Mouse (Mus musculus): ENCODE data around the gene Dab1. TPM values are rescaled to one million over a fixed set of nuclear protein-coding genes. Genes with fewer than 3 reads are reported as not detected.

Dab1 gene
- polyA plus RNA-seq, 1 experiment from 2014 or later, result 24.1 TPM

GRCm38 (mm10) chr4:104153637-104154036, 534.5 kb downstream of the Dab1 start:
- Histone ChIP-seq H3K9ac (ENCODE audit: low read length) (no peak overlapping the region), H3K27ac (ENCODE audit: low read depth) (no peak overlapping the region), H3K9me3 (ENCODE audit: control insufficient read depth, low read length) (no peaks in the 10 kb centered on the region), H3K36me3 (ENCODE audit: control insufficient read depth, insufficient read depth, low read length) (no peaks in the 10 kb centered on the region), H3K27me3 (replicated peaks; ENCODE audit: control insufficient read depth, insufficient read depth, low read length) (no peaks in the 10 kb centered on the region), H3K4me1 (replicated peaks; ENCODE audit: control insufficient read depth, insufficient read depth, low read length) (no peaks in the 10 kb centered on the region), H3K4me2 (ENCODE audit: low read length) (no peak overlapping the region), H3K4me3 (ENCODE audit: low read depth, low read length) (no peak overlapping the region)
- DNase-seq (ENCODE audit: low spot score) (no peak), ATAC-seq (replicated peaks; ENCODE audit: low FRiP score, low TSS enrichment, low read depth) (no peak)

- Histone ChIP-seq H3K27me3 (replicated peaks; ENCODE audit: control insufficient read depth, insufficient read depth, low read length) (no peaks in the 10 kb centered on the region), H3K9ac (ENCODE audit: low read length) (no peak overlapping the region), H3K36me3 (ENCODE audit: control insufficient read depth, insufficient read depth, low read length) (no peaks in the 10 kb centered on the region), H3K4me1 (replicated peaks; ENCODE audit: control insufficient read depth, insufficient read depth, low read length) (no peaks in the 10 kb centered on the region), H3K4me2 (ENCODE audit: low read length) (no peak overlapping the region), H3K27ac (ENCODE audit: low read depth) (no peak overlapping the region), H3K9me3 (ENCODE audit: control insufficient read depth, low read length) (no peaks in the 10 kb centered on the region), H3K4me3 (ENCODE audit: low read depth, low read length) (no peak overlapping the region)
- no peak for ATAC-seq (replicated peaks; ENCODE audit: low FRiP score, low TSS enrichment, low read depth)
- 88% methylated on average over 3 of the region's 3 CpGs for WGBS
- no peak for DNase-seq (ENCODE audit: low spot score)
Observed at GRCm38 (mm10) chr4:104178067-104178466, 558.9 kb downstream of the Dab1 start.

GRCm38 (mm10) chr4:104186311-104186710, 567.2 kb downstream of the Dab1 start:
- Histone ChIP-seq H3K27ac (ENCODE audit: low read depth) (no peak overlapping the region), H3K36me3 (ENCODE audit: control insufficient read depth, insufficient read depth, low read length) (no peaks in the 10 kb centered on the region), H3K9ac (ENCODE audit: low read length) (no peak overlapping the region), H3K27me3 (replicated peaks; ENCODE audit: control insufficient read depth, insufficient read depth, low read length) (no peaks in the 10 kb centered on the region), H3K4me1 (replicated peaks; ENCODE audit: control insufficient read depth, insufficient read depth, low read length) (no peaks in the 10 kb centered on the region), H3K9me3 (ENCODE audit: control insufficient read depth, low read length) (no peaks in the 10 kb centered on the region), H3K4me3 (ENCODE audit: low read depth, low read length) (no peak overlapping the region), H3K4me2 (ENCODE audit: low read length) (no peak overlapping the region)
- WGBS, result 84% methylated on average over 4 of the region's 4 CpGs
- ATAC-seq (replicated peaks; ENCODE audit: low FRiP score, low TSS enrichment, low read depth) (no peak), DNase-seq (ENCODE audit: low spot score) (no peak)

GRCm38 (mm10) chr4:104198635-104199034, 579.5 kb downstream of the Dab1 start:
- WGBS, result 76% methylated on average over 8 of the region's 8 CpGs
- Histone ChIP-seq H3K36me3 (ENCODE audit: control insufficient read depth, insufficient read depth, low read length) (no peaks in the 10 kb centered on the region), H3K9me3 (ENCODE audit: control insufficient read depth, low read length) (0 out of 2 replicates have a peak, but pooled peaks cover 3% of the 10 kb centered on the region), H3K9ac (ENCODE audit: low read length) (no peak overlapping the region), H3K4me2 (ENCODE audit: low read length) (no peak overlapping the region), H3K4me3 (ENCODE audit: low read depth, low read length) (no peak overlapping the region), H3K4me1 (replicated peaks; ENCODE audit: control insufficient read depth, insufficient read depth, low read length) (no peaks in the 10 kb centered on the region), H3K27ac (ENCODE audit: low read depth) (no peak overlapping the region), H3K27me3 (replicated peaks; ENCODE audit: control insufficient read depth, insufficient read depth, low read length) (no peaks in the 10 kb centered on the region)
- ATAC-seq (replicated peaks; ENCODE audit: low FRiP score, low TSS enrichment, low read depth) (no peak), DNase-seq (ENCODE audit: low spot score) (no peak)

- 70% methylated on average over 5 of the region's 5 CpGs for WGBS
- Histone ChIP-seq H3K4me1 (replicated peaks; ENCODE audit: control insufficient read depth, insufficient read depth, low read length) (no peaks in the 10 kb centered on the region), H3K4me3 (ENCODE audit: low read depth, low read length) (no peak overlapping the region), H3K9ac (ENCODE audit: low read length) (no peak overlapping the region), H3K27me3 (replicated peaks; ENCODE audit: control insufficient read depth, insufficient read depth, low read length) (no peaks in the 10 kb centered on the region), H3K27ac (ENCODE audit: low read depth) (no peak overlapping the region), H3K4me2 (ENCODE audit: low read length) (no peak overlapping the region), H3K36me3 (ENCODE audit: control insufficient read depth, insufficient read depth, low read length) (no peaks in the 10 kb centered on the region), H3K9me3 (ENCODE audit: control insufficient read depth, low read length) (0 out of 2 replicates have a peak, but pooled peaks cover 3% of the 10 kb centered on the region)
- DNase-seq (ENCODE audit: low spot score) (no peak), ATAC-seq (replicated peaks; ENCODE audit: low FRiP score, low TSS enrichment, low read depth) (no peak)
Observed at GRCm38 (mm10) chr4:104201686-104202085, 582.5 kb downstream of the Dab1 start.

- no peaks in the 10 kb centered on the region for H3K27me3 ChIP-seq (replicated peaks; ENCODE audit: control insufficient read depth, insufficient read depth, low read length)
- H3K4me1 ChIP-seq (replicated peaks; ENCODE audit: control insufficient read depth, insufficient read depth, low read length), result no peaks in the 10 kb centered on the region
- DNase-seq (ENCODE audit: low spot score) (no peak), ATAC-seq (replicated peaks; ENCODE audit: low FRiP score, low TSS enrichment, low read depth) (no peak)
- H3K4me2 ChIP-seq (ENCODE audit: low read length), result no peak overlapping the region
- H3K4me3 ChIP-seq (ENCODE audit: low read depth, low read length), result no peak overlapping the region
- no peaks in the 10 kb centered on the region for H3K9me3 ChIP-seq (ENCODE audit: control insufficient read depth, low read length)
- no peaks in the 10 kb centered on the region for H3K36me3 ChIP-seq (ENCODE audit: control insufficient read depth, insufficient read depth, low read length)
- 51% methylated on average over 6 of the region's 6 CpGs for WGBS
- H3K9ac ChIP-seq (ENCODE audit: low read length), result no peak overlapping the region
- H3K27ac ChIP-seq (ENCODE audit: low read depth), result no peak overlapping the region
Observed at GRCm38 (mm10) chr4:104204047-104204446, 584.9 kb downstream of the Dab1 start.

- ATAC-seq (replicated peaks; ENCODE audit: low FRiP score, low TSS enrichment, low read depth), result no peak
- 80% methylated on average over 5 of the region's 5 CpGs for WGBS
Observed at GRCm38 (mm10) chr4:104206639-104207038, 587.5 kb downstream of the Dab1 start.

GRCm38 (mm10) chr4:104209081-104209480, 589.9 kb downstream of the Dab1 start:
- Histone ChIP-seq H3K9ac (ENCODE audit: low read length) (no peak overlapping the region), H3K27ac (ENCODE audit: low read depth) (no peak overlapping the region), H3K4me2 (ENCODE audit: low read length) (no peak overlapping the region), H3K36me3 (ENCODE audit: control insufficient read depth, insufficient read depth, low read length) (no peaks in the 10 kb centered on the region), H3K4me3 (ENCODE audit: low read depth, low read length) (no peak overlapping the region), H3K27me3 (replicated peaks; ENCODE audit: control insufficient read depth, insufficient read depth, low read length) (no peaks in the 10 kb centered on the region), H3K9me3 (ENCODE audit: control insufficient read depth, low read length) (0 out of 2 replicates have a peak, but pooled peaks cover 2% of the 10 kb centered on the region), H3K4me1 (replicated peaks; ENCODE audit: control insufficient read depth, insufficient read depth, low read length) (no peaks in the 10 kb centered on the region; the same call in 1 of the 2 replicates)
- DNase-seq (ENCODE audit: low spot score) (no peak), ATAC-seq (replicated peaks; ENCODE audit: low FRiP score, low TSS enrichment, low read depth) (no peak)
- 20% methylated on average over 2 of the region's 2 CpGs for WGBS

More at GRCm38 (mm10) chr4:104206639-104207038, 587.5 kb downstream of the Dab1 start:
- H3K9me3 ChIP-seq (ENCODE audit: control insufficient read depth, low read length), result 0 out of 2 replicates have a peak, but pooled peaks cover 2% of the 10 kb centered on the region
- no peak overlapping the region for H3K4me3 ChIP-seq (ENCODE audit: low read depth, low read length)
- no peak overlapping the region for H3K4me2 ChIP-seq (ENCODE audit: low read length)
- no peaks in the 10 kb centered on the region for H3K27me3 ChIP-seq (replicated peaks; ENCODE audit: control insufficient read depth, insufficient read depth, low read length)
- no peak overlapping the region for H3K27ac ChIP-seq (ENCODE audit: low read depth)
- H3K9ac ChIP-seq (ENCODE audit: low read length), result no peak overlapping the region
- DNase-seq (ENCODE audit: low spot score), result no peak
- no peaks in the 10 kb centered on the region for H3K36me3 ChIP-seq (ENCODE audit: control insufficient read depth, insufficient read depth, low read length)
- no peaks in the 10 kb centered on the region; the same call in 1 of the 2 replicates for H3K4me1 ChIP-seq (replicated peaks; ENCODE audit: control insufficient read depth, insufficient read depth, low read length)

- no peaks in the 10 kb centered on the region; the same call in 1 of the 2 replicates for H3K4me1 ChIP-seq (replicated peaks; ENCODE audit: control insufficient read depth, insufficient read depth, low read length)
- H3K4me2 ChIP-seq (ENCODE audit: low read length), result no peak overlapping the region
- no peak overlapping the region for H3K9ac ChIP-seq (ENCODE audit: low read length)
- no peak overlapping the region for H3K27ac ChIP-seq (ENCODE audit: low read depth)
- no peak overlapping the region for H3K4me3 ChIP-seq (ENCODE audit: low read depth, low read length)
- H3K27me3 ChIP-seq (replicated peaks; ENCODE audit: control insufficient read depth, insufficient read depth, low read length), result no peaks in the 10 kb centered on the region
- 0 out of 2 replicates have a peak, but pooled peaks cover 2% of the 10 kb centered on the region for H3K9me3 ChIP-seq (ENCODE audit: control insufficient read depth, low read length)
- H3K36me3 ChIP-seq (ENCODE audit: control insufficient read depth, insufficient read depth, low read length), result no peaks in the 10 kb centered on the region
- 79% methylated on average over 1 of the region's 1 CpGs for WGBS
- DNase-seq (ENCODE audit: low spot score), result no peak
- ATAC-seq (replicated peaks; ENCODE audit: low FRiP score, low TSS enrichment, low read depth), result no peak
Observed at GRCm38 (mm10) chr4:104210796-104211195, 591.6 kb downstream of the Dab1 start.

Data from intestine, embryonic 14.5 days (tissue).